Mouse (Mus musculus) forebrain, embryonic 10.5 days (tissue): Measurements from ENCODE around the gene Chrna9. TPM values are rescaled to one million over a fixed set of nuclear protein-coding genes. Genes with fewer than 3 reads are reported as not detected.

Source experiments
- DNase-seq: peaks from one replicate; pipeline ENCODE4 v3.0.0-alpha.2; 2017; ENCODE audit warnings: low spot score; ENCODE audit errors: extremely low spot score
- H3K27ac ChIP-seq: fragments of 300-500 bp; sonication (generic); 2 replicates; pipeline ENCODE4 v1.5.1; 2016; ENCODE audit warnings: mild to moderate bottlenecking
- H3K27me3 ChIP-seq: fragments of 300-500 bp; sonication (generic); 2 replicates; pipeline ENCODE4 v1.6.1; 2016; ENCODE audit warnings: mild to moderate bottlenecking; ENCODE audit not compliant: poor library complexity, severe bottlenecking
- H3K36me3 ChIP-seq: fragments of 300-500 bp; sonication (generic); replicated peaks from 2 replicates; pipeline ENCODE4 v1.6.1; 2016; ENCODE audit warnings: mild to moderate bottlenecking, moderate library complexity
- H3K4me1 ChIP-seq: fragments of 300-500 bp; sonication (generic); 2 replicates; pipeline ENCODE4 v1.6.1; 2016
- H3K4me3 ChIP-seq: fragments of 300-500 bp; sonication (generic); 2 replicates; pipeline ENCODE4 v1.5.1; 2016; ENCODE audit warnings: mild to moderate bottlenecking, moderate library complexity
- H3K9me3 ChIP-seq: fragments of 300-500 bp; sonication (generic); 2 replicates; pipeline ENCODE4 v1.6.1; 2016; ENCODE audit warnings: mild to moderate bottlenecking, moderate library complexity
- WGBS: fragments of 180-500 bp; shearing (Covaris S2); methylation state at CpG from one replicate; pipeline ENCODE4 v1.1.7; 2016; 5-methylcytosine and 5-hydroxymethylcytosine counted together
- microRNA-seq: library from miRNA; unstranded; fragments of <30 nt; microRNA quantifications from one replicate; pipeline ENCODE4, GENCODE M21; 2017
- polyA plus RNA-seq: library from polyadenylated mRNA; unstranded; fragments of >200 nt; fragmentation: Nextera tagmentation; extraction: Ambion mirVana; gene quantifications from 2 replicates; pipeline ENCODE4 v1.2.1, GENCODE M21; 2016

Chrna9 gene
- polyA plus RNA-seq, 1 experiment from 2014 or later = not detected

DNA sequence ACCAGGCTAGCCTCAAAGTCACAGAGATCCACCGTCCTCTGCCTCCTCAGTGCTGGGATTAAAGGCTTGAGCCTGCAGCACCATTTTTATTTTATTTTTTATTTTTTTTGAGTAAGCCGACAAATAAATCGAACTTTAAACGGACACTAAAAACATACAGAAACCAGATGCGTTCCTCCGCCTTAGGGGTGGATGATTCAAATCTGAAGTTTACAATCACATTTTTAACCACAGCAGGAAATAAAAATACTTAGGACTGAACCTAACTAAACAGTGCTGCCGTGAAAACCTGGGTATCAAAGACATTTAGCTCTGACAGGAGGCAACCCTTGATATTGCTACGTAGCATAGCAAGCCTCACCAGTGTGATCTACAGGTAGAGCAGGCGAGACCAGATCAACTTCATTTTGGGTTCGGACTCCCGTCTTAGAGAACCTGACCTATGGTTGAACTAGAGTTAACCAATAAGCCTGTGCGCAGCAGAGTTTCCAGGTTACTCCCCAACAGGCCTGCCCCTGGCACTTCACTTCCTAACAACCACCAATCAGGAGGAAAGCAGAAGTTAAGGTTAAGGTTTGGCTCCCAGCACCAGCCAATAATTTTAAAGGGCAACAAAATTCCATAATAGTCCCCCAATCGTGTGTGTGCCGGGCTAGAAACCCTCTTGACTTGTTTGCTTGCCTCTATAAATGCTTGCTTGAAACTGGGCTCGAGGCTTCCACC lies 73.7 kb downstream of the Chrna9 start:
- H3K9me3 ChIP-seq = no peaks in the 10 kb centered on the region
- no peak overlapping the region for H3K4me3 ChIP-seq
- H3K27me3 ChIP-seq = no peaks in the 10 kb centered on the region
- DNase-seq = no peak
- H3K36me3 ChIP-seq = no peaks in the 10 kb centered on the region
- H3K27ac ChIP-seq = no peak overlapping the region
- peaks cover 10% of the 10 kb centered on the region for H3K4me1 ChIP-seq
- 89% methylated on average over 15 of the region's 15 CpGs for WGBS

DNA sequence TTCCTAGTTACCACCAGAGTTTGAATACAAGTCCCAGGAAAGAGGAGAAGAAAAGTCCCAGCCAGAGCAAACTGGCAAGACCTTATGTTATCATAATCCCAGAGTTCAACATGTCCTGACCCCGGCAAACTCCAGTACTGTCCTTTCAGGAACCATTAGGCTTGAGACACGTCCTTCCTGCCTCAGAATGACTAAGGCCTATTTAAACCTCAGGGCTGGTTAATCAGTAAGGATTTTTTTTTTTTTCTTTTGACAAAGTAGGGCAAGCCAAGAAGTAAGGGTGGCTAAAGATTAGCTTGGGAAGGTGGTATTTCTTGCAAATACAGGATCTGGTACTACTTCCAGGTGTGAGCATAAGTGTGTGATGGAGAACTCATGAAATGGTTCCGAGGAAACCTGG lies 79.3 kb downstream of the Chrna9 start:
- no peak overlapping the region for H3K27ac ChIP-seq
- no peak for DNase-seq
- WGBS = 83% methylated on average over 3 of the region's 3 CpGs
- H3K36me3 ChIP-seq = no peaks in the 10 kb centered on the region
- H3K4me3 ChIP-seq = no peak overlapping the region
- no peaks in the 10 kb centered on the region for H3K27me3 ChIP-seq
- H3K4me1 ChIP-seq = no peaks in the 10 kb centered on the region
- H3K9me3 ChIP-seq = no peaks in the 10 kb centered on the region

DNA sequence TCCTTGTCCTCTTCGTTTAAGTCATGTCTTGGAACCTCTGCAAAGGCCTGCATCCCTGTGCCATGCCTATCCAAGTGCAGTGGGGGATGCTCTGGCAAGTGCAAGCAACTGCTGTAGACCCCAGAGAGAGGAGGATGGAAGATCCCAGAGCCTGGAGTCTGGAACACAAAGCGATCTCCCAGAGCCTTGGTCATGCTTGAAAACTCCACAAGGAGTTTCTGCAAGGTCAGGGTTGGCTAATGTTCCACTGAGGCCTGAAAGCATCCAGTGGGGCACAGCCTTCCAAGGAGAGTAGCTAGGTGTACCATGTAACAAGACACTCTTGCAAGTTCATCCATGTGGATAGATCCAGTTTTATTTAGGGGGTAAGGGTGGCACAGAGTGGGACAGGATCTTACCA lies 79.7 kb downstream of the Chrna9 start:
- H3K4me3 ChIP-seq = no peak overlapping the region
- H3K36me3 ChIP-seq = no peaks in the 10 kb centered on the region
- whole genome bisulfite sequencing = 78% methylated on average over 2 of the region's 2 CpGs
- H3K4me1 ChIP-seq = no peaks in the 10 kb centered on the region
- H3K27me3 ChIP-seq = no peaks in the 10 kb centered on the region
- no peak overlapping the region for H3K27ac ChIP-seq
- H3K9me3 ChIP-seq = no peaks in the 10 kb centered on the region
- DNase-seq = no peak

DNA sequence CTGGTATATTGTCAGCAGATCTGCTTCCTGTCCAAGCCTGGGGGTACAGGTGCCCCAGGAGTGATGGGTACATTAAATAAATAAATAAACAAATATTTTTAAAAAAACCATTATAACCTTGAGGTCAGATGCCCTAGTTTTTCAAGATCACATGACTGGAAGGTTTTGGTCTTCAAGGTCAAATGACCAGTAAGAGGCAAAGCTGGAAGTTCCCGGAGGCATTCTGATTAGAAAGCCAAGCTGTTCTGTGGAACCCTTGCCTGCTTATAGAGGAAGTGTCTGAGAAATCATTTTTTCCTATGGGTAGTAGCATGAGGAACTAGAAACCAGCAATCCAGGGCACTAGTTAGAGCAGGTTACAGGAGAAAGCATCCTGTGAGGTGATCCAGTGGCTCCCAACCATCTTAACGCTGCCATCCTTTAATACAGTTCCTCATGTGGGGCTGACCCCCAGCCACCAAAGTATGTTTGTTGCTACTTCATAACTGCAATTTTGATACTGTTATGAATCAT lies 80.8 kb downstream of the Chrna9 start:
- H3K9me3 ChIP-seq = no peaks in the 10 kb centered on the region
- no peak overlapping the region for H3K4me3 ChIP-seq
- no peaks in the 10 kb centered on the region for H3K4me1 ChIP-seq
- H3K27me3 ChIP-seq = no peaks in the 10 kb centered on the region
- no peaks in the 10 kb centered on the region for H3K36me3 ChIP-seq
- WGBS = 94% methylated on average over 2 of the region's 2 CpGs
- H3K27ac ChIP-seq = no peak overlapping the region
- DNase-seq = no peak

DNA sequence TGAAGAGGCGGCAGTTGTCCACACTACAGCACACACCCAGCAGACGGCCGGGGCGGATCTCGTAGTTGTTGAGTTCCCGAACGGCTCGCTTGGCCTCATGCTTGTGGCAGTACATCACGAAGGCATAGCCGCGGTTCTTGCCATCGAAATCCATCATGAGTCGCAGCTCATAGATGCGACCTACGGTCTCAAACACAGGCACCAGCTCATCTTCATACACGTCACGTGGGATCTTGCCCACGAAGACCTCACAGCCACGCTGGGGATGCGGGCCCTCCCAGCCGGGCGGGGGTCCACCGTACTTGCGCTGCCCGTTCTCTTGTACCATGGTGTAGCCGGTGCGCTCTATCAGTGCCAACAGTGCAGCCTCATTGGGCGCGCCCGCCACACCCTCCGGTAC lies 92.1 kb downstream of the Chrna9 start:
- 97% methylated on average over 31 of the region's 31 CpGs for WGBS
- H3K9me3 ChIP-seq = peaks cover 17% of the 10 kb centered on the region
- DNase-seq = no peak
- no peaks in the 10 kb centered on the region for H3K4me1 ChIP-seq
- H3K27me3 ChIP-seq = no peaks in the 10 kb centered on the region
- H3K27ac ChIP-seq = no peak overlapping the region
- peaks cover 16% of the 10 kb centered on the region for H3K36me3 ChIP-seq
- H3K4me3 ChIP-seq = no peak overlapping the region

Small RNA genes lying within 50 kb of the gene (microRNA-seq; reads per million reads assigned to microRNA genes)
- gene Gm25952 = not detected

Other genes with a start within 250 kb of the Chrna9 start
- gene Pds5a, start 236.6 kb upstream of the Chrna9 start, polyA plus RNA-seq = 106 and 108 TPM in 2 replicates
- 34.7 and 36.4 TPM in 2 replicates for gene N4bp2, start 171.4 kb upstream of the Chrna9 start, polyA plus RNA-seq
- 0.12 and 0.26 TPM in 2 replicates for gene Rhoh, start 73.7 kb upstream of the Chrna9 start, polyA plus RNA-seq
- not detected in 2 replicates for gene 9130230L23Rik, start 69.4 kb downstream of the Chrna9 start, polyA plus RNA-seq
- 3.1 and 3.4 TPM in 2 replicates for gene Rbm47, start 238.2 kb downstream of the Chrna9 start, polyA plus RNA-seq